Mouse (Mus musculus) heart, embryonic 16.5 days (tissue): Measurements from ENCODE around the gene Evi5. TPM values are rescaled to one million over a fixed set of nuclear protein-coding genes. Genes with fewer than 3 reads are reported as not detected.
"Not testable (repeated sequence)": the region's sequence is repeated elsewhere in the genome, so short reads cannot be mapped to it uniquely, and the experiment has no call there.

Experiments used
- ATAC-seq: fragments of 200-750 bp; cut with Nextera tagmentation; replicated peaks from 2 replicates; pipeline ENCODE4 v1.8.0; 2017; ENCODE audit warnings: moderate number of reproducible peaks; ENCODE audit not compliant: insufficient read depth, low FRiP score; ENCODE audit errors: extremely low read depth
- H3K27ac ChIP-seq: fragments of 300-500 bp; sonication (generic); 2 replicates; pipeline ENCODE4 v1.5.1; 2014; ENCODE audit warnings: mild to moderate bottlenecking, low read length, control low read depth, moderate library complexity
- H3K27me3 ChIP-seq: fragments of 300-500 bp; sonication (generic); 2 replicates; pipeline ENCODE4 v1.6.1; 2014; ENCODE audit warnings: low read length, mixed read lengths; ENCODE audit not compliant: control insufficient read depth, insufficient read depth
- H3K36me3 ChIP-seq: fragments of 300-500 bp; sonication (generic); 2 replicates; pipeline ENCODE4 v1.6.1; 2014; ENCODE audit not compliant: control insufficient read depth, insufficient read depth
- H3K4me1 ChIP-seq: fragments of 300-500 bp; sonication (generic); 2 replicates; pipeline ENCODE4 v1.6.1; 2014; ENCODE audit warnings: low read length, mixed read lengths; ENCODE audit not compliant: control insufficient read depth, insufficient read depth
- H3K4me2 ChIP-seq: fragments of 300-500 bp; sonication (generic); 2 replicates; pipeline ENCODE4 v1.6.1; 2014; ENCODE audit warnings: low read depth, mild to moderate bottlenecking, control low read depth, low read length
- H3K4me3 ChIP-seq: fragments of 300-500 bp; sonication (generic); 2 replicates; pipeline ENCODE4 v1.5.1; 2014; ENCODE audit warnings: mild to moderate bottlenecking, control low read depth, low read length
- H3K9ac ChIP-seq: fragments of 300-500 bp; sonication (generic); 2 replicates; pipeline ENCODE4 v1.6.1; 2014; ENCODE audit warnings: low read length, control low read depth
- H3K9me3 ChIP-seq: fragments of 300-500 bp; sonication (generic); replicated peaks from 2 replicates; pipeline ENCODE4 v1.6.1; 2016; ENCODE audit warnings: low read length; ENCODE audit not compliant: control insufficient read depth
- WGBS: fragments of 180-500 bp; shearing (Covaris S2); extraction: QIAGEN DNeasy Blood & Tissue Kit; methylation state at CpG from one replicate; pipeline ENCODE4 v1.1.7; 2014; 5-methylcytosine and 5-hydroxymethylcytosine counted together
- polyA plus RNA-seq: library from polyadenylated mRNA; unstranded; fragments of >200 nt; fragmentation: Nextera tagmentation; extraction: Ambion mirVana; gene quantifications from 2 replicates; pipeline ENCODE4 v1.2.1, GENCODE M21; 2015

The Evi5 gene
- polyA plus RNA-seq, 1 experiment from 2014 or later: 41.0 TPM

GRCm38 (mm10) chr5:107908514-107909110 is 33.7 kb upstream of the Evi5 start:
- Histone ChIP-seq H3K4me1 (no peaks in the 10 kb centered on the region), H3K9ac (no peak overlapping the region), H3K27me3 (no peaks in the 10 kb centered on the region), H3K36me3 (peaks cover 54% of the 10 kb centered on the region), H3K9me3 (no peaks in the 10 kb centered on the region), H3K27ac (no peak overlapping the region), H3K4me2 (no peak overlapping the region), H3K4me3 (no peak overlapping the region)
- 66% methylated on average over 2 of the region's 2 CpGs for WGBS
- ATAC-seq: no peak

GRCm38 (mm10) chr5:107904325-107904724 is 29.4 kb upstream of the Evi5 start:
- Histone ChIP-seq H3K4me2 (no peak overlapping the region), H3K36me3 (peaks cover 61% of the 10 kb centered on the region), H3K4me1 (peaks cover 13% of the 10 kb centered on the region), H3K9me3 (no peaks in the 10 kb centered on the region), H3K4me3 (no peak overlapping the region), H3K27me3 (no peaks in the 10 kb centered on the region), H3K27ac (no peak overlapping the region), H3K9ac (no peak overlapping the region)
- WGBS: 63% methylated on average over 3 of the region's 3 CpGs
- no peak for ATAC-seq

- no peaks in the 10 kb centered on the region for H3K27me3 ChIP-seq
- H3K4me1 ChIP-seq: peaks cover 13% of the 10 kb centered on the region
- no peaks in the 10 kb centered on the region for H3K9me3 ChIP-seq
- peak overlapping the region; percentile 80 for H3K4me2 ChIP-seq
- ATAC-seq: no peak; the same call in 1 of the 2 replicates
- H3K36me3 ChIP-seq: peaks cover 36% of the 10 kb centered on the region
- peak overlapping the region; percentile 80 for H3K4me3 ChIP-seq
- H3K9ac ChIP-seq: peak overlapping the region; percentile 99
- WGBS: under 1% methylated on average over 23 of the region's 23 CpGs
- H3K27ac ChIP-seq: peak overlapping the region; percentile 73
These were observed 26.2 kb upstream of the Evi5 start for GRCm38 (mm10) chr5:107901014-107901615.

GRCm38 (mm10) chr5:107900206-107901013 is 25.5 kb upstream of the Evi5 start, which contains the start of gene Rpl5:
Rpl5 (plus strand) TSS chr5:107900502.
- Histone ChIP-seq H3K36me3 (peaks cover 29% of the 10 kb centered on the region), H3K27ac (peak within 1 kb of the TSS; percentile 73), H3K27me3 (no peaks in the 10 kb centered on the region), H3K9ac (peak within 1 kb of the TSS; percentile 99), H3K9me3 (no peaks in the 10 kb centered on the region), H3K4me3 (peak within 1 kb of the TSS; percentile 80), H3K4me2 (peak within 1 kb of the TSS; percentile 80), H3K4me1 (peaks cover 13% of the 10 kb centered on the region)
- WGBS: 4% methylated on average over 65 of the region's 66 CpGs
- ATAC-seq: peak; percentile 97

GRCm38 (mm10) chr5:107896265-107896664 is 21.4 kb upstream of the Evi5 start:
- Histone ChIP-seq H3K9me3 (no peaks in the 10 kb centered on the region), H3K4me2 (no peak overlapping the region), H3K4me1 (no peaks in the 10 kb centered on the region), H3K27ac (no peak overlapping the region), H3K9ac (no peak overlapping the region), H3K4me3 (no peak overlapping the region), H3K36me3 (no peaks in the 10 kb centered on the region), H3K27me3 (no peaks in the 10 kb centered on the region)
- WGBS: 51% methylated on average over 1 of the region's 1 CpGs
- no peak for ATAC-seq

GRCm38 (mm10) chr5:107894676-107895075 is 19.8 kb upstream of the Evi5 start:
- H3K27me3 ChIP-seq: no peaks in the 10 kb centered on the region
- no peak for ATAC-seq
- no peaks in the 10 kb centered on the region for H3K9me3 ChIP-seq
- H3K9ac ChIP-seq: no peak overlapping the region
- H3K4me1 ChIP-seq: peaks cover 6% of the 10 kb centered on the region
- 63% methylated on average over 7 of the region's 7 CpGs for WGBS
- H3K4me3 ChIP-seq: no peak overlapping the region
- H3K4me2 ChIP-seq: no peak overlapping the region
- no peaks in the 10 kb centered on the region for H3K36me3 ChIP-seq
- H3K27ac ChIP-seq: no peak overlapping the region

GRCm38 (mm10) chr5:107891515-107891914 is 16.6 kb upstream of the Evi5 start:
- no CpG with 5 or more reads among the region's 1 CpGs for WGBS

GRCm38 (mm10) chr5:107889994-107890888 is 15.3 kb upstream of the Evi5 start:
- H3K9me3 ChIP-seq: no peaks in the 10 kb centered on the region
- H3K27ac ChIP-seq: no peak overlapping the region; the same call in 1 of the 2 replicates
- peaks cover 6% of the 10 kb centered on the region for H3K4me1 ChIP-seq
- H3K27me3 ChIP-seq: no peaks in the 10 kb centered on the region
- H3K4me2 ChIP-seq: no peak overlapping the region
- 49% methylated on average over 9 of the region's 9 CpGs for WGBS
- no peak for ATAC-seq
- peak overlapping the region; percentile 33 for H3K9ac ChIP-seq
- no peak overlapping the region for H3K4me3 ChIP-seq
- H3K36me3 ChIP-seq: no peaks in the 10 kb centered on the region

More at GRCm38 (mm10) chr5:107891515-107891914, 16.6 kb upstream of the Evi5 start:
- H3K27me3 ChIP-seq, H3K4me2 ChIP-seq, H3K27ac ChIP-seq, H3K4me3 ChIP-seq, H3K36me3 ChIP-seq, H3K4me1 ChIP-seq, H3K9ac ChIP-seq, ATAC-seq, H3K9me3 ChIP-seq: not testable (repeated sequence)
